Comparison of ENCODE assay signal across 13 mouse cellular contexts in the genomic region with DNA sequence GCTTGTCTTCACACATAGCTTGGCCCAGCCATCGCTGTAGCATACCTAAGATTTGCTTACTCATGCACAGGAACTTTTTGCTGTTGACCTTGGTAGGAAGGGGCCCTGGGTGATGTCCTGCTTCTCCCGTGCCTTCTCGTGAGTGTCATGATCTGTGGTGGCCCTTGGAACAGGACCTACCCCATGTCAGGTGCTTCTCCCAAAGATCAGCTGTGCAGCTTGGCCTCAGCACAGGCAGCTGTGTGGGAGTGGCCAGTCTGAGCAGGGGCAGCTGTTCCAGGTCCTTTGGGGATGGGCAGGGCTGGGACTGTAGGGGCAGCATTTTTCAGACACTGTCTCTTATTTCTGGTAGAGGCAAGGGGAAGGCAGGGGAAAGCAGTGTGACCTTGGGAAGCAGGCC. TPM values are rescaled to one million over a fixed set of nuclear protein-coding genes. Genes with fewer than 3 reads are reported as not detected.
DNase-seq lines count a peak whose midpoint lies in the region; ATAC-seq lines count a peak whose summit lies in the region.
"Had no signal": no experiment of that assay in that cellular context is flagged by ENCODE, and none has a peak within 500 bp of the region (broad histone marks: within the 10 kb centered on the region; RNA-seq: fewer than 3 reads in every experiment).

No protein-coding gene starts in this region.

- H3K4me1 ChIP-seq in kidney, embryonic 15.5 days = no peaks in the 10 kb centered on the region; the same call in 1 of the 2 replicates
- H3K4me1 ChIP-seq: forebrain, embryonic 12.5 days had no signal

- H3K9me3 ChIP-seq in kidney, embryonic 15.5 days (replicated peaks) = no peaks in the 10 kb centered on the region
- H3K9me3 ChIP-seq: forebrain, embryonic 12.5 days had no signal

- peaks cover 12% of the 10 kb centered on the region; the same call in 1 of the 2 replicates for H3K36me3 ChIP-seq in kidney, embryonic 15.5 days

- no peak overlapping the region for H3K4me2 ChIP-seq in kidney, embryonic 15.5 days
- H3K4me2 ChIP-seq: forebrain, embryonic 12.5 days had no signal

- intact Hi-C loops in heart, postnatal 10 days (cut with DNase I) = no loop called here

- WGBS in kidney, embryonic 15.5 days = 37% methylated on average over 3 of the region's 3 CpGs

- DNase-seq in kidney, postnatal 14 days = no peak
- DNase-seq in urinary bladder, postnatal 14 days (ENCODE audit: low spot score) = peak; percentile 16
- no peak for DNase-seq in urinary bladder, postnatal 25 days (ENCODE audit: low spot score)
- DNase-seq in heart, postnatal 10 days = peak; percentile 66 to 77
- peak; percentile 63 for DNase-seq in skeletal muscle tissue, adult 2 months (ENCODE audit: low read depth, low spot score)
- DNase-seq in cerebellum, adult 11-12 months = no peak
- DNase-seq: cerebellum, adult 18-20 months; right cerebral cortex, postnatal 4 days had no signal

- no peak overlapping the region for H3K4me3 ChIP-seq in kidney, embryonic 15.5 days (replicated peaks)
- H3K4me3 ChIP-seq: forebrain, embryonic 12.5 days had no signal

- H3K27me3 ChIP-seq in kidney, embryonic 15.5 days = no peaks in the 10 kb centered on the region
- H3K27me3 ChIP-seq: forebrain, embryonic 12.5 days had no signal

- no peak overlapping the region for H3K9ac ChIP-seq in kidney, embryonic 15.5 days
- H3K9ac ChIP-seq: forebrain, embryonic 12.5 days had no signal

- ATAC-seq in kidney, embryonic 15.5 days (replicated peaks; ENCODE audit: low FRiP score) = 0 out of 2 replicates have a peak, but pooled peaks have one; percentile 33
- no peak for ATAC-seq in monocyte, adult 5-6 weeks (replicated peaks; ENCODE audit: insufficient number of reproducible peaks, low FRiP score, low TSS enrichment, poor library complexity, severe bottlenecking)

- H3K27ac ChIP-seq in kidney, embryonic 15.5 days = 0 out of 2 replicates have a peak overlapping the region, but pooled peaks have one; percentile 18
- H3K27ac ChIP-seq: forebrain, embryonic 12.5 days had no signal

RNA-seq across cellular contexts. Expression of gene Nfatc3, which starts 14.5 kb away (rescaled TPM):
- 6.5 and 7.3 TPM in 2 replicates for polyA plus RNA-seq in kidney, embryonic 15.5 days (2015; fragmentation: Nextera tagmentation; extraction: Ambion mirVana)
- total RNA-seq in heart, postnatal 10 days (2021) = 10 to 100 TPM; 26.5 to 27.3 TPM
- 69.7 to 114 TPM (median 95.6 TPM) in 3 replicates for total RNA-seq in monocyte, adult 5-6 weeks (2017)

RNA-seq across cellular contexts. Expression of gene Ddx28, which starts 32.5 kb away (rescaled TPM):
- polyA plus RNA-seq in kidney, embryonic 15.5 days (2015; fragmentation: Nextera tagmentation; extraction: Ambion mirVana) = 17.0 and 18.9 TPM in 2 replicates
- total RNA-seq in heart, postnatal 10 days (2021) = 10 to 100 TPM in 1 of 2 experiments, 1 to 10 TPM in 1; 9.5 to 10.5 TPM
- total RNA-seq in monocyte, adult 5-6 weeks (2017) = 25.7 to 34.8 TPM (median 33.9 TPM) in 3 replicates

RNA-seq across cellular contexts. Expression of gene Dpep2nb, which starts 38.4 kb away (rescaled TPM):
- polyA plus RNA-seq in kidney, embryonic 15.5 days (2015; fragmentation: Nextera tagmentation; extraction: Ambion mirVana) = 0.18 TPM in 1 of 2 replicates, not detected in the other
- not detected for total RNA-seq in heart, postnatal 10 days (2021)
- 1.2 to 2.1 TPM (median 1.3 TPM) in 3 replicates for total RNA-seq in monocyte, adult 5-6 weeks (2017)
- total RNA-seq: layer of hippocampus, postnatal 10 days had no signal
- polyA plus RNA-seq: forebrain, embryonic 12.5 days; liver, embryonic 16.5 days had no signal

RNA-seq across cellular contexts. Expression of gene Dus2, which starts 53.0 kb away (rescaled TPM):
- 20.5 and 23.3 TPM in 2 replicates for polyA plus RNA-seq in kidney, embryonic 15.5 days (2015; fragmentation: Nextera tagmentation; extraction: Ambion mirVana)
- 1 to 10 TPM; 8.4 to 8.5 TPM for total RNA-seq in heart, postnatal 10 days (2021)
- 4.4 to 16.1 TPM (median 14.3 TPM) in 3 replicates for total RNA-seq in monocyte, adult 5-6 weeks (2017)

Comparison
In these comparisons a context has a peak if more than half of its experiments do, and no peak if none do; other contexts are left out.
1. DNase-seq: peak in urinary bladder, postnatal 14 days (single experiment), heart, postnatal 10 days (2 of 2) and skeletal muscle tissue, adult 2 months (single experiment); none in kidney, postnatal 14 days (single experiment), urinary bladder, postnatal 25 days (single experiment) and cerebellum, adult 11-12 months (single experiment).